Mouse (Mus musculus) limb, embryonic 13.5 days (tissue): Measurements from ENCODE around the gene Dnajb11. TPM values are rescaled to one million over a fixed set of nuclear protein-coding genes. Genes with fewer than 3 reads are reported as not detected.

Source experiments
- ATAC-seq: fragments of 200-750 bp; cut with Nextera tagmentation; 2 replicates; pipeline ENCODE4 v1.8.0; 2017; ENCODE audit warnings: low read depth, moderate number of reproducible peaks, moderate TSS enrichment; ENCODE audit not compliant: low FRiP score
- H3K27ac ChIP-seq: fragments of 300-500 bp; sonication (generic); 2 replicates; pipeline ENCODE4 v1.5.1; 2015; ENCODE audit warnings: inconsistent platforms, mild to moderate bottlenecking, moderate library complexity
- H3K27me3 ChIP-seq: fragments of 300-500 bp; sonication (generic); 2 replicates; pipeline ENCODE4 v1.6.1; 2015; ENCODE audit warnings: mild to moderate bottlenecking, inconsistent platforms
- H3K36me3 ChIP-seq: fragments of 300-500 bp; sonication (generic); 2 replicates; pipeline ENCODE4 v1.6.1; 2015; ENCODE audit warnings: inconsistent platforms, mild to moderate bottlenecking, moderate library complexity
- H3K4me1 ChIP-seq: fragments of 300-500 bp; sonication (generic); 2 replicates; pipeline ENCODE4 v1.6.1; 2015; ENCODE audit warnings: inconsistent platforms
- H3K4me2 ChIP-seq: fragments of 300-500 bp; sonication (generic); replicated peaks from 2 replicates; pipeline ENCODE4 v1.6.1; 2015; ENCODE audit warnings: inconsistent platforms, mild to moderate bottlenecking, moderate library complexity
- H3K4me3 ChIP-seq: fragments of 300-500 bp; sonication (generic); 2 replicates; pipeline ENCODE4 v1.5.1; 2015; ENCODE audit warnings: moderate library complexity, mild to moderate bottlenecking, inconsistent platforms
- H3K9ac ChIP-seq: fragments of 300-500 bp; sonication (generic); 2 replicates; pipeline ENCODE4 v1.6.1; 2015; ENCODE audit warnings: mild to moderate bottlenecking, inconsistent platforms
- H3K9me3 ChIP-seq: fragments of 300-500 bp; sonication (generic); 2 replicates; pipeline ENCODE4 v1.6.1; 2016; ENCODE audit warnings: inconsistent platforms
- WGBS: fragments of 180-500 bp; shearing (Covaris S2); methylation state at CpG from one replicate; pipeline ENCODE4 v1.1.7; 2015; 5-methylcytosine and 5-hydroxymethylcytosine counted together
- polyA plus RNA-seq: library from polyadenylated mRNA; unstranded; fragments of >200 nt; fragmentation: Nextera tagmentation; extraction: Ambion mirVana; gene quantifications from 2 replicates; pipeline ENCODE4 v1.2.1, GENCODE M21; 2015

Gene Dnajb11
- polyA plus RNA-seq, 1 experiment from 2014 or later: 110 TPM

DNA sequence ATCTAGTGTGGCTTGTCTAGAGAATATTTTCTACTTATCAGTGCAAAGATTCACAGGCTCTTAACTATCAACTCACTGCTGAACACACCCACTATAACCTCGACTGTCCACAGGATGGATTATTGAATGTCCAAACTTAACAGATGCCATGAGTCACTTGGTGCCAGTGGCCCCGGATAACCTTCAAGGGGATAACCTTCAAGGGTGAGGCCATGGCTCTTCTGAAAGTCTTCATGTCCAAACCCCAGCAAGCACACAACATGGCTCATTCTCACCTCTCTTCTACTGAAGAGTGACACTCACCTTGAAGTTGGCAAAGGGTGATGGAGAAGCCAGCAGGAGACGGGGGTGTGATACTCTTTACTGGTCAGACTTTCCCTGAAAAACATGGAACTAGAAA lies 29.1 kb downstream of the Dnajb11 start:
- Histone ChIP-seq H3K9ac (no peak overlapping the region), H3K9me3 (no peaks in the 10 kb centered on the region), H3K27ac (no peak overlapping the region), H3K4me3 (no peak overlapping the region), H3K4me1 (no peaks in the 10 kb centered on the region), H3K27me3 (no peaks in the 10 kb centered on the region), H3K36me3 (no peaks in the 10 kb centered on the region), H3K4me2 (no peak overlapping the region)
- 73% methylated on average over 3 of the region's 3 CpGs for WGBS
- no peak for ATAC-seq

DNA sequence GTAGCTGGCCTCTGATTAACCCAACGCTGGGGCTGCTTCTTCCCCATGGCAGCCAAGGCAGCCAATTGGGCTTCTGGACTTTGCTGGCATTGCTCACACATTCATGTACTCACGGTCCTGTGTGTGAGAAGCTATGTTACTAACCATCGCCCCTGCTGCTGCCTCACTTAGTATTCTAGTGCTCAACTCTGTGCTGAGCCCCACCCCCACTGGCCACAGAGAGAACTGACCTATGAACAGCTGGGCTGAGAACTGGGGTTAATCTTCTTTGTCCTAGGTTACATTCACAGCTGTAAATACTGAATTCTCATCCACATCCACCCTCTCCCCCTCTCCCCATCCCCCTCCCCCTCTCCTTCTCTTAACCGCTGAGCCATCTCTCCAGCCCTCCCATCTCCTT lies 31.2 kb downstream of the Dnajb11 start:
- Histone ChIP-seq H3K27ac (no peak overlapping the region), H3K27me3 (no peaks in the 10 kb centered on the region), H3K36me3 (no peaks in the 10 kb centered on the region), H3K9ac (no peak overlapping the region), H3K4me1 (no peaks in the 10 kb centered on the region), H3K4me3 (no peak overlapping the region), H3K9me3 (no peaks in the 10 kb centered on the region), H3K4me2 (no peak overlapping the region)
- WGBS: 68% methylated on average over 4 of the region's 4 CpGs
- no peak for ATAC-seq

DNA sequence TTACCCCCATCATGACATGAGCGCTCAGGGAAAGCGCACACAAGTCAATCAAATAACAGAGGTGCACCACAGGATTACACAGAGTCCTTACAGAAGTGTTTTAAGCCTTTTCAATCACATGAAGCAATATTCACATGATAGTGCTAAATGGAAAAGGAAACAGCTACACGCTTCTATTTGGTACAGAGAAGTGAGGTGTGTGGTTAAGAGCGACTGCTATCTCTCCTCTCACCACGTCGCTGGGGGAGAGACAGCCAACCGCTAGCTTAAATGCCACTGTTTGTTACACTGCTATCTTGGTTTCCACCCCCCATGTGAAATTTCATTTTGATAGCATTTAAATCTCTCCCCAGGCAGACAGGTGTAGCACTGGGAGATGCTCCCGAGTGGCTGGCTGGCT lies 32.1 kb downstream of the Dnajb11 start:
- Histone ChIP-seq H3K9ac (no peak overlapping the region), H3K4me2 (no peak overlapping the region), H3K27ac (no peak overlapping the region), H3K4me1 (no peaks in the 10 kb centered on the region), H3K27me3 (no peaks in the 10 kb centered on the region), H3K4me3 (no peak overlapping the region), H3K36me3 (no peaks in the 10 kb centered on the region), H3K9me3 (no peaks in the 10 kb centered on the region)
- no peak for ATAC-seq
- WGBS: 88% methylated on average over 8 of the region's 8 CpGs

DNA sequence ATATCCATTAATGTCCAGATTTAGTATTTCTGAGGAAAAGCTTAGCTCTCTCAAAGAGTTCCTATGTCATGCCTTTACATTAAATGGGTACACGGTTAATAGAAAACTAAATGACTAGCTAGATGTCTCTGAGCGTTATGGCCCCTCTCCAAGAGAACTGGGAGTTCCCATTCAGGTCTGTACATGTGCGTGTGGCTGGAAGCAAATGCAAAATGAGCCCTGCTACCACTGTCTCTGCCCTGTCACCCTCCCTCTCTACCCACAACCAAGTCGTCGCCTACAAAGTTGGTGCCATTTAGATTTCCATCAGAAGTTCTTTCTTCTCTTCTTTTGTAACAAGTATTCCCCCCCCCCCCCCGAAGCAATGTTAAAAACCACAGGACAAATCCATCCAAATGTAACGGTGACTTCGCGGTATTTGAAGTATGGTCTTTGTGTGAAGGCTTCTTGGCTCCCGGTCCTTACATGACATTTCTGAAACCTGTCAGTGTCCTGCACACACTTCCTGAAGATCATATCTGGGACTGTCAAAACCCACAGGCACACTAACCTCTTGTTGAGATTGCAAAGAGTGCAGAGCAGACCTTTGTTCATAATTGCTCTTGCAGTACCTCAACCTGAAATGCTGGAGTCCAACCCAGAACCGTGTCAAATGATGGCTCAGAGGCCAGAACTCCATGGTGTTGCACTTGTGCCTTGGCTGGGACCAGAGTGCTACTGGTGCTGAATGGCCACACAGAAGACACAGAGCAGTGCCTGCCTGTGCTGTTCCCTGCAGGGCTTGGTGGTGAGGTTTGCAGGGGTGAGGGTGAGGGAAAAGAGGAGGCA lies 33.3 kb downstream of the Dnajb11 start, which contains the start of gene Ahsg:
TSS of gene Ahsg (plus strand) at position 595 of the 828 bp plus-strand sequence.
- H3K4me1 ChIP-seq: no peaks in the 10 kb centered on the region
- H3K27me3 ChIP-seq: no peaks in the 10 kb centered on the region
- no peaks in the 10 kb centered on the region for H3K36me3 ChIP-seq
- H3K9ac ChIP-seq: no peak within 1 kb of the TSS
- H3K4me2 ChIP-seq: no peak within 1 kb of the TSS
- H3K27ac ChIP-seq: no peak within 1 kb of the TSS
- no peak for ATAC-seq
- H3K9me3 ChIP-seq: no peaks in the 10 kb centered on the region
- WGBS: 83% methylated on average over 11 of the region's 11 CpGs
- no peak within 1 kb of the TSS for H3K4me3 ChIP-seq

DNA sequence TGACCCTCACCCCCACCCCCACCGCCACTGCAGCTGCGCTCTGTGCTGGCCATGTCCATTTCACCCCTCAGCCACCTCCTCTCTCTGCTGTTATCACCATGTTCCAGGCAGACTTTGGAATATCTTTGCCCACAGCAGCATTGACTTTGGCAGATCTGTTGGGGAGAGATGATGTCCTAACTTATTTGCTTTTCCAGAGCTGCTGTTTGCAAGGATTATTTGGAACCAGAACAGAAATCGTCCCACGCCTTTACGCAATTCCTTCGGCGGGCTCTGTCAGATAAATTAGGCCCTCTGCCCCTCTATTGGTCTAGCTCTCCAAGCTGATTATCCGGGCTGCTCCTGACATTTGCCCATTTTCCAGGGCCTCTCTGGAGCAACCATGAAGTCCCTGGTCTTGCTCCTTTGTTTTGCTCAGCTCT lies 34.1 kb downstream of the Dnajb11 start:
- ATAC-seq: no peak
- no peaks in the 10 kb centered on the region for H3K27me3 ChIP-seq
- WGBS: 92% methylated on average over 8 of the region's 8 CpGs
- H3K4me2 ChIP-seq: no peak overlapping the region
- no peak overlapping the region for H3K4me3 ChIP-seq
- H3K27ac ChIP-seq: no peak overlapping the region
- no peak overlapping the region for H3K9ac ChIP-seq
- no peaks in the 10 kb centered on the region for H3K36me3 ChIP-seq
- H3K4me1 ChIP-seq: no peaks in the 10 kb centered on the region
- no peaks in the 10 kb centered on the region for H3K9me3 ChIP-seq

DNA sequence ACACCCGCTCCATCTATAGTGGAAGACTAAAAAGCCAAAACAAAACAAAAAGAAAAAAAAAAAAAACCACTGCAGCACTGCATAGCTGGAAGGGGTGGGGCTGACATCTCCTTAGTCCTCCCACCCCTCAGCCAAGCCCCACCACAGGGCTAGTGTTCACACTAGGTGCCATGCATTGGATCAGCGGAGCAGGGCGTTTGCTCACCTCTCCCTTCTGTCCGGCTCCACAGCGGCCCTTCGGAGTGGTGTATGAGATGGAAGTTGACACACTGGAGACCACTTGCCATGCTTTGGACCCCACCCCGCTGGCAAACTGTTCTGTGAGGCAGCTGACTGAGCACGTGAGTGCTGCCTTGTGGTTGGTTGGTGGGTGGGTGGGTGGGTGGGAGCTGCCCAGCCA lies 36.5 kb downstream of the Dnajb11 start:
- 79% methylated on average over 8 of the region's 8 CpGs for whole genome bisulfite sequencing
- no peaks in the 10 kb centered on the region for H3K27me3 ChIP-seq
- no peak for ATAC-seq

DNA sequence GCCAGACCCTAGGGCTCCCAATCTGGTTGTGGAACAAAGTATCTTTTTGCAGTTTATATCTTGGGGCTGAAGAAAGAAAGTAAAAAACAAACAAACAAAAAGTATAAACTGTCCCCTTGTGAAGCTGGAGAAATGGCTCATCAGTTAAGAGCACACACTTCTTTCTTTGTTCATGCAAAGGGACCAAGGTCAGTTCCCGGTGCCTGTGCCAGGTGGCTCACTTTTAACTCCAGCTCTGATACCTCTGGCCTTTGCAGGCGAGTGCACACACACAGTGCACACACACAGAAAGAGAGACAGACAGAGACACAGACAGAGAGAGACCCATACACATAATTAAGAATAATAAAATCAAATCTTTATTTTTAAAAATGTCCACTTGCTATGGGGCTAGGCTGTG lies 39.0 kb downstream of the Dnajb11 start:
- Histone ChIP-seq H3K9ac (no peak overlapping the region), H3K27ac (no peak overlapping the region), H3K36me3 (no peaks in the 10 kb centered on the region), H3K9me3 (no peaks in the 10 kb centered on the region), H3K4me1 (peaks cover 7% of the 10 kb centered on the region), H3K4me3 (no peak overlapping the region), H3K4me2 (no peak overlapping the region), H3K27me3 (no peaks in the 10 kb centered on the region)
- no peak for ATAC-seq
- WGBS: 70% methylated on average over 2 of the region's 2 CpGs

More for the DNA sequence above, 36.5 kb downstream of the Dnajb11 start:
- Histone ChIP-seq H3K27ac (no peak overlapping the region), H3K36me3 (no peaks in the 10 kb centered on the region), H3K4me1 (peaks cover under 1% of the 10 kb centered on the region; the same call in 1 of the 2 replicates), H3K4me2 (no peak overlapping the region), H3K9ac (no peak overlapping the region), H3K9me3 (no peaks in the 10 kb centered on the region), H3K4me3 (no peak overlapping the region)

DNA sequence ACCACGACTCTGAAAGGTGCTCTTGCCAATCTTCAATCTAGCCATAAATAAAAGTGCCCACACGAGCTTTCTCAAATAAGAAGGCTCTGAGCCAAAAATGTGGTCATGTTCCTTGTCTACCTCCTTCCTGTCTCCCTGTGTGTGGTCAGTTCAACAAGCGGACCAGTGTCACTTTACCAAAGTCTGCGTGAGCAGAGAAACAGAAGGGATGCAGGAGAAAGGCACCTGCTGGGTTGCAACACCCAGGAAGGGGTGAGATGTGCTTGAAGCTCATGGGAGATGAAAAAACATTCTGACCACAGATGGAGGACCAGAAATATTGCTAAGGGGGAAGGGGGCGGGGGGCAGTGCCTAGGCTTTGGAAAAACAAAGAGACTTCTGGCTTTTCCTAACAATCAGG lies 41.7 kb downstream of the Dnajb11 start:
- no peak for ATAC-seq
- 54% methylated on average over 5 of the region's 5 CpGs for WGBS
- Histone ChIP-seq H3K9ac (no peak overlapping the region), H3K27me3 (no peaks in the 10 kb centered on the region), H3K4me3 (no peak overlapping the region), H3K9me3 (no peaks in the 10 kb centered on the region), H3K36me3 (no peaks in the 10 kb centered on the region), H3K27ac (no peak overlapping the region), H3K4me2 (no peak overlapping the region), H3K4me1 (peaks cover 7% of the 10 kb centered on the region)

DNA sequence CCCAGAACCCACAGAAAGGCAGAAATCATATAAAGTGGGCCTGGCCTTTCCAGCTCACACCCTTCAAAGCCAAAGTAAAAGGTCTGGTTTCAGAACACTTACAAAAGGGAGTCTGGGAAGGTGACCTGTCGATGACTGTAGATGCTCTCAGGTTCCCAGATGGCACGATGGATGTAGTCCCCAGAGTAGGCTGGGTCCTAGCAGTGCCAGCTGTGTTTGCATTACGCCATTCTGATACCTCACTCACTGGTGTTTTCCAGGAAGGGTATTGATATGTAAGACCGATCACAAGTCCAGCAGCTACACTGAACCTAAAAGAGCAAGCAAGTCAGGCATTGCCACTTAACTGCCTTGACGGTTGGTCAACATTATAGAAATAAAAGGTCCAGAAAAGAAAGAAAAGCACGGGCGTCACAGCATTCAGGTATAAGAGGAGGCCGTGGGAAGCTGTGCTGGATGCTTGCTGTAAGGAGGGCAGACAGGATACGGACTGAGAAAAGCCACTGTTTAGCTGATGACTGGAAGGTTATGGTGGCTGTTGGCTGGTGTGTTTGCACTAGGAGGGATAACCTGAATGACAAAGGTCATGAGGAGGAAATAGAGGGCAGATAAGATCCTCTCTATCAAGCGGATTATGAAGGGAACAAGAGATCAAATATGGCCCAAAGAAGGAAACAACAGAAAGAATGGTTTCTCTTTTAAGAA lies 42.4 kb downstream of the Dnajb11 start:
- WGBS: 81% methylated on average over 10 of the region's 10 CpGs
- Histone ChIP-seq H3K27ac (no peak overlapping the region), H3K4me2 (no peak overlapping the region), H3K4me3 (no peak overlapping the region), H3K27me3 (no peaks in the 10 kb centered on the region), H3K4me1 (peaks cover 7% of the 10 kb centered on the region), H3K9me3 (no peaks in the 10 kb centered on the region), H3K9ac (no peak overlapping the region), H3K36me3 (no peaks in the 10 kb centered on the region)
- no peak for ATAC-seq

DNA sequence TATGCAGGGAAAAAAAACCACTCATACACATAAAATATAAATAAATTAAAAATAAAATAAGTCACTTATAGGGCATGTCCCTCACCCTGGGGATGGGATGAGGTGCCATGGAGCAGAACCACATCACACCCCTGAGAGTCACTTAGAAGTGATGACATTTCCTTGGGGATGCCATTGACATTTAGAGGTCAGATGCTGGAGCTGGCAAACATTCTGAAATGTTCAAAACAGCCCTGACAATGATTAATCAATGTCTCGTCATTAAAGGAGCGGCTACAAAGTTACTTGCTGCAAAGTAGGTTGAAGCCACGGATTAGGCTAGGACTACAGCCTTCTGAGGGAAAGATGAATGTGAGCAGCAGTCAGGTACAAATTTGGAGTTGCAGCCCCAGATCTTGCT lies 43.7 kb downstream of the Dnajb11 start:
- H3K36me3 ChIP-seq: no peaks in the 10 kb centered on the region
- no peaks in the 10 kb centered on the region for H3K9me3 ChIP-seq
- WGBS: 88% methylated on average over 3 of the region's 3 CpGs
- H3K27ac ChIP-seq: no peak overlapping the region
- no peak overlapping the region for H3K9ac ChIP-seq
- no peaks in the 10 kb centered on the region for H3K27me3 ChIP-seq
- ATAC-seq: no peak
- no peak overlapping the region for H3K4me2 ChIP-seq
- H3K4me1 ChIP-seq: peaks cover 7% of the 10 kb centered on the region
- no peak overlapping the region for H3K4me3 ChIP-seq

DNA sequence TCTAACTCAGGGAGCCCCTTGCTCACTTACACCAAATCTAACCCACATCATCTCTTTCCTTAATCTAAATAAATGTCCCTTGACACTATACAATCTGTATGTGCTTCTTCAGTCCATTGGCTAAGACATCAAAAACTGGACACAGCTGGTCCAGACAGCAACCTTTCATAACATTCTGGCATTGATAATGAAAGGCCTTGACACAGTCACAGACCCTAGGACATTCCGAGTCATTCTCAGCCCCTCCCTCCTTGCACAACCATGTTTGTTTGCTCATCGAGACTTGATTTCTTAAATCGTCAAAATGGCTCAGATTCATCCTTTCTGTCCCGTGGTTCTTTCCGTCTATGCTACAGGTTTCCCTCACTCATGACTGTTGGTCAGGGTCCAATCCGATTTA lies 51.6 kb downstream of the Dnajb11 start:
- no peak overlapping the region for H3K9ac ChIP-seq
- 86% methylated on average over 6 of the region's 6 CpGs for WGBS

DNA sequence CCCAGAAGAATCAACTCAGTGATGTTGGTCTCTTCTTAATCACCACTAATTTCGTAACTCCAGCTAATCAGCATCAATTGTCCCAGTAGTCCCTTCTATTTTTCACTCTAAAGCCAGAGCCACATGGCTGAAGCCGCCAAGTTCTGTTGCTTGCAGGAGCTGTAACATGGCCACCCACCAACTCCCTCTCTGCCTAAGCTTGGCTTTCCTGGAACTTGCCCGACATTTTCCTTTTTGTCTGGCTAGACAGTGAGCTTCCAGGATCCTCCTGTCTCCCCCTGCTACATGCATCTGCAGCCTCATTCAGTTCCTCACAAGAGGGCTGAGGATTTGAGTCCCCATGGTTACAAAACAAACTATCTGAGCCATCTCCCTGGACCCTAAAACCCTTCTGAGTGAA lies 54.3 kb downstream of the Dnajb11 start:
- Histone ChIP-seq H3K27ac (no peak overlapping the region), H3K4me3 (no peak overlapping the region), H3K36me3 (no peaks in the 10 kb centered on the region), H3K27me3 (no peaks in the 10 kb centered on the region), H3K4me1 (no peaks in the 10 kb centered on the region), H3K9me3 (no peaks in the 10 kb centered on the region), H3K4me2 (no peak overlapping the region), H3K9ac (no peak overlapping the region)
- WGBS: 80% methylated on average over 3 of the region's 3 CpGs
- ATAC-seq: no peak

More for the DNA sequence above, 51.6 kb downstream of the Dnajb11 start:
- ATAC-seq: no peak
- H3K9me3 ChIP-seq: no peaks in the 10 kb centered on the region
- no peak overlapping the region for H3K4me3 ChIP-seq
- no peaks in the 10 kb centered on the region for H3K36me3 ChIP-seq
- no peaks in the 10 kb centered on the region for H3K27me3 ChIP-seq
- H3K4me2 ChIP-seq: no peak overlapping the region
- no peak overlapping the region for H3K27ac ChIP-seq
- no peaks in the 10 kb centered on the region for H3K4me1 ChIP-seq
